Mouse (Mus musculus) liver, postnatal 0 days (tissue): ENCODE results near the gene Gstp1.

Experiments used
- CTCF ChIP-seq: sonication (generic); IDR thresholded peaks from 2 replicates; pipeline ENCODE4 v1.5.1; 2016; ENCODE audit warnings: antibody characterized with exemption, low read depth
- EP300 ChIP-seq: IDR thresholded peaks from 2 replicates; pipeline ENCODE4 v1.6.1; 2016; ENCODE audit warnings: antibody characterized with exemption, low read depth, mild to moderate bottlenecking

- TF ChIP-seq EP300 = no peak
- TF ChIP-seq CTCF = no peak
Observed at GRCm38 (mm10) chr19:3996106-3996505, 41.7 kb downstream of the Gstp1 start.
